Mouse (Mus musculus): ENCODE measurements around the gene Pygo2. TPM values are rescaled to one million over a fixed set of nuclear protein-coding genes. Genes with fewer than 3 reads are reported as not detected.

Pygo2 gene
- total RNA-seq (2021), result 10 to 100 TPM; 48.5 to 52.3 TPM
- long read RNA-seq, transcript Pygo2-201 (3 exons, 3,198 nt), result major isoform, 11 of 44 reads
- long read RNA-seq, partial matches to known transcripts, result 0 of 44 reads
- long read RNA-seq, other reads (novel, unspliced or antisense), result 31 of 44 reads

- peak; percentile 91 to 95 for DNase-seq (ENCODE audit: low spot score in 2 of 2)
Observed at GRCm38 (mm10) chr3:89430171-89431159, at the start of gene Pygo2. Gene Pygo2 (plus strand): TSS chr3:89430214.

- DNase-seq (ENCODE audit: low spot score in 2 of 2), result no peak
Observed at GRCm38 (mm10) chr3:89380291-89380690, 49.7 kb upstream of the Pygo2 start.

GRCm38 (mm10) chr3:89380711-89381110 is 49.3 kb upstream of the Pygo2 start:
- no peak for DNase-seq (ENCODE audit: low spot score in 2 of 2)

GRCm38 (mm10) chr3:89381233-89381632 is 48.8 kb upstream of the Pygo2 start:
- no peak for DNase-seq (ENCODE audit: low spot score in 2 of 2)

- no peak for DNase-seq (ENCODE audit: low spot score in 2 of 2)
Observed at GRCm38 (mm10) chr3:89382033-89382882, 47.8 kb upstream of the Pygo2 start.

GRCm38 (mm10) chr3:89382950-89383349 is 47.1 kb upstream of the Pygo2 start:
- no peak for DNase-seq (ENCODE audit: low spot score in 2 of 2)

- no peak for DNase-seq (ENCODE audit: low spot score in 2 of 2)
Observed at GRCm38 (mm10) chr3:89383651-89384255, 46.3 kb upstream of the Pygo2 start.

GRCm38 (mm10) chr3:89384331-89385076 is 45.5 kb upstream of the Pygo2 start:
- no peak for DNase-seq (ENCODE audit: low spot score in 2 of 2)

GRCm38 (mm10) chr3:89385451-89385850 is 44.6 kb upstream of the Pygo2 start:
- DNase-seq (ENCODE audit: low spot score in 2 of 2), result no peak

GRCm38 (mm10) chr3:89386438-89387420 is 43.3 kb upstream of the Pygo2 start:
- no peak for DNase-seq (ENCODE audit: low spot score in 2 of 2)

GRCm38 (mm10) chr3:89387632-89388031 is 42.4 kb upstream of the Pygo2 start:
- peak; percentile 18 to 45 for DNase-seq (ENCODE audit: low spot score in 2 of 2)

- peak; percentile 72 to 78 for DNase-seq (ENCODE audit: low spot score in 2 of 2)
Observed at GRCm38 (mm10) chr3:89388134-89388881, 41.7 kb upstream of the Pygo2 start.

GRCm38 (mm10) chr3:89388901-89389740 is 40.9 kb upstream of the Pygo2 start:
- peak in 1 of 2 experiments; percentile 34 for DNase-seq (ENCODE audit: low spot score in 2 of 2)

GRCm38 (mm10) chr3:89390111-89390515 is 39.9 kb upstream of the Pygo2 start:
- no peak for DNase-seq (ENCODE audit: low spot score in 2 of 2)

GRCm38 (mm10) chr3:89390699-89391662 is 39.0 kb upstream of the Pygo2 start:
- peak in 1 of 2 experiments; percentile 16 for DNase-seq (ENCODE audit: low spot score in 2 of 2)

Data from layer of hippocampus, postnatal 10 days (tissue).